7 mouse cellular contexts compared by ENCODE assay signal in genomic region chr4:41638828-41639213, GRCm38 (mm10). TPM values are rescaled to one million over a fixed set of nuclear protein-coding genes. Genes with fewer than 3 reads are reported as not detected.
DNase-seq lines count a peak whose midpoint lies in the region; ATAC-seq and TF ChIP-seq lines count a peak whose summit lies in the region.

No protein-coding gene starts in this region.

- DNase-seq in liver, adult 2 months (ENCODE audit: extremely low read depth, low read depth, low spot score) = no peak
- DNase-seq in forebrain, embryonic 10.5 days (ENCODE audit: extremely low spot score, low spot score) = no peak
- DNase-seq in thymus, postnatal 10 days (ENCODE audit: low spot score in 2 of 2) = no peak
- no peak for DNase-seq in adrenal gland, adult 2 months

- peak overlapping the region; percentile 23; the same call in 1 of the 2 replicates for H3K9ac ChIP-seq in liver, adult 2 months (ENCODE audit: low read depth, low read length)
- no peak overlapping the region for H3K9ac ChIP-seq in liver, embryonic 12.5 days
- H3K9ac ChIP-seq in intestine, embryonic 16.5 days (ENCODE audit: low read depth, low read length) = peak overlapping the region; percentile 74; the same call in 1 of the 2 replicates
- H3K9ac ChIP-seq in stomach, embryonic 14.5 days (replicated peaks; ENCODE audit: low read depth, low read length) = no peak overlapping the region

- no peaks in the 10 kb centered on the region for H3K36me3 ChIP-seq in liver, adult 2 months (ENCODE audit: control insufficient read depth, insufficient read depth, low read length)
- H3K36me3 ChIP-seq in liver, embryonic 12.5 days = no peaks in the 10 kb centered on the region
- H3K36me3 ChIP-seq in forebrain, embryonic 10.5 days (replicated peaks) = peaks cover 19% of the 10 kb centered on the region
- H3K36me3 ChIP-seq in intestine, embryonic 16.5 days (ENCODE audit: control insufficient read depth, insufficient read depth, low read length) = no peaks in the 10 kb centered on the region
- no peaks in the 10 kb centered on the region for H3K36me3 ChIP-seq in stomach, embryonic 14.5 days (ENCODE audit: control insufficient read depth, insufficient read depth, low read length)

- H3K27ac ChIP-seq in liver, adult 2 months (replicated peaks; ENCODE audit: insufficient read depth, low read depth, low read length) = peak overlapping the region; percentile 7
- no peak overlapping the region for H3K27ac ChIP-seq in liver, embryonic 12.5 days
- H3K27ac ChIP-seq in forebrain, embryonic 10.5 days = peak overlapping the region; percentile 96
- H3K27ac ChIP-seq in intestine, embryonic 16.5 days (ENCODE audit: low read length) = no peak overlapping the region
- no peak overlapping the region for H3K27ac ChIP-seq in stomach, embryonic 14.5 days (ENCODE audit: low read length)

- H3K9me3 ChIP-seq in liver, embryonic 12.5 days (replicated peaks) = no peaks in the 10 kb centered on the region
- no peaks in the 10 kb centered on the region for H3K9me3 ChIP-seq in forebrain, embryonic 10.5 days
- no peaks in the 10 kb centered on the region for H3K9me3 ChIP-seq in intestine, embryonic 16.5 days (ENCODE audit: control insufficient read depth, low read length)
- H3K9me3 ChIP-seq in stomach, embryonic 14.5 days (ENCODE audit: control insufficient read depth, low read depth, low read length) = no peaks in the 10 kb centered on the region

- no peaks in the 10 kb centered on the region for H3K27me3 ChIP-seq in liver, adult 2 months (ENCODE audit: control insufficient read depth, insufficient read depth, low read length)
- peaks cover 54% of the 10 kb centered on the region for H3K27me3 ChIP-seq in liver, embryonic 12.5 days (replicated peaks)
- H3K27me3 ChIP-seq in forebrain, embryonic 10.5 days (ENCODE audit: poor library complexity, severe bottlenecking) = peaks cover 45% of the 10 kb centered on the region
- no peaks in the 10 kb centered on the region for H3K27me3 ChIP-seq in intestine, embryonic 16.5 days (replicated peaks; ENCODE audit: control insufficient read depth, insufficient read depth, low read length)
- no peaks in the 10 kb centered on the region for H3K27me3 ChIP-seq in stomach, embryonic 14.5 days (ENCODE audit: control insufficient read depth, insufficient read depth, low read length)

- H3K4me3 ChIP-seq in liver, adult 2 months (ENCODE audit: insufficient read depth, low read depth, low read length) = peak overlapping the region; percentile 17; the same call in 1 of the 2 replicates
- H3K4me3 ChIP-seq in liver, embryonic 12.5 days = no peak overlapping the region
- H3K4me3 ChIP-seq in forebrain, embryonic 10.5 days = peak overlapping the region; percentile 81; the same call in 1 of the 2 replicates
- 0 out of 2 replicates have a peak overlapping the region, but pooled peaks have one; percentile 60 for H3K4me3 ChIP-seq in intestine, embryonic 16.5 days (ENCODE audit: low read length)
- H3K4me3 ChIP-seq in stomach, embryonic 14.5 days (ENCODE audit: low read depth, low read length) = peak overlapping the region; percentile 47; the same call in 1 of the 2 replicates

- no peaks in the 10 kb centered on the region for H3K79me2 ChIP-seq in liver, adult 2 months (ENCODE audit: control insufficient read depth, insufficient read depth, low read length)

- 87% methylated on average over 6 of the region's 6 CpGs for WGBS in liver, adult 2 months
- WGBS in liver, embryonic 12.5 days (ENCODE audit: insufficient replicate concordance) = 73% methylated on average over 6 of the region's 6 CpGs
- WGBS in forebrain, embryonic 10.5 days = 80% methylated on average over 6 of the region's 6 CpGs
- 81% methylated on average over 6 of the region's 6 CpGs for WGBS in intestine, embryonic 16.5 days
- WGBS in stomach, embryonic 14.5 days = 88% methylated on average over 6 of the region's 6 CpGs

- H3K4me1 ChIP-seq in liver, adult 2 months (ENCODE audit: control insufficient read depth, insufficient read depth, low read length) = peaks cover 26% of the 10 kb centered on the region
- peaks cover 21% of the 10 kb centered on the region for H3K4me1 ChIP-seq in liver, embryonic 12.5 days
- H3K4me1 ChIP-seq in forebrain, embryonic 10.5 days = peaks cover 65% of the 10 kb centered on the region
- H3K4me1 ChIP-seq in intestine, embryonic 16.5 days (ENCODE audit: control insufficient read depth, insufficient read depth, low read length) = peaks cover 15% of the 10 kb centered on the region
- peaks cover 20% of the 10 kb centered on the region; the same call in 1 of the 2 replicates for H3K4me1 ChIP-seq in stomach, embryonic 14.5 days (ENCODE audit: control insufficient read depth, insufficient read depth, low read length)

- TF ChIP-seq POLR2A in liver, adult 2 months (IDR thresholded peaks at IDR 0.05; ENCODE audit: extremely low read depth, insufficient read depth, low read length) = no peak

- no peak for ATAC-seq in liver, embryonic 12.5 days
- no peak for ATAC-seq in intestine, embryonic 16.5 days
- no peak for ATAC-seq in stomach, embryonic 14.5 days (ENCODE audit: insufficient number of reproducible peaks, insufficient read depth, low FRiP score, low read depth)

- TF ChIP-seq CTCF in liver, adult 2 months (IDR thresholded peaks at IDR 0.05; ENCODE audit: low read depth, low read length) = no peak

- H3K4me2 ChIP-seq in liver, embryonic 12.5 days = no peak overlapping the region
- H3K4me2 ChIP-seq in intestine, embryonic 16.5 days (ENCODE audit: low read depth, low read length) = no peak overlapping the region; the same call in 1 of the 2 replicates
- H3K4me2 ChIP-seq in stomach, embryonic 14.5 days (replicated peaks; ENCODE audit: low read depth, low read length) = peak overlapping the region; percentile 82

RNA-seq across cellular contexts. Expression of gene Enho, which starts 1.3 kb away (rescaled TPM):
- 26.4 and 42.8 TPM in 2 replicates for total RNA-seq in liver, adult 2 months (2014; rRNA removed)
- polyA plus RNA-seq in liver, adult 2 months (2012; rRNA removed) = 51.1 and 114 TPM in 2 replicates
- polyA plus RNA-seq in liver, embryonic 12.5 days (2016; fragmentation: Nextera tagmentation; extraction: Ambion mirVana) = 1.1 and 1.5 TPM in 2 replicates
- polyA plus RNA-seq in forebrain, embryonic 10.5 days (2016; fragmentation: Nextera tagmentation; extraction: Ambion mirVana) = 19.7 and 21.3 TPM in 2 replicates
- 7.6 and 8.7 TPM in 2 replicates for polyA plus RNA-seq in intestine, embryonic 16.5 days (2015; fragmentation: Nextera tagmentation; extraction: Ambion mirVana)
- polyA plus RNA-seq in stomach, embryonic 14.5 days (2014; fragmentation: Nextera tagmentation; extraction: Ambion mirVana) = 30.7 and 30.9 TPM in 2 replicates
- total RNA-seq in adrenal gland, adult 2 months (2021) = 1 to 10 TPM; 2.9 to 4.6 TPM
- 13.2 and 20.9 TPM in 2 replicates for polyA plus RNA-seq in adrenal gland, adult 2 months (2012; rRNA removed)

RNA-seq across cellular contexts. Expression of gene Cntfr, which starts 58.1 kb away (rescaled TPM):
- total RNA-seq in liver, adult 2 months (2014; rRNA removed) = 0.74 and 0.87 TPM in 2 replicates
- 1.8 and 2.3 TPM in 2 replicates for polyA plus RNA-seq in liver, adult 2 months (2012; rRNA removed)
- 1.4 and 1.7 TPM in 2 replicates for polyA plus RNA-seq in liver, embryonic 12.5 days (2016; fragmentation: Nextera tagmentation; extraction: Ambion mirVana)
- 19.4 and 21.9 TPM in 2 replicates for polyA plus RNA-seq in forebrain, embryonic 10.5 days (2016; fragmentation: Nextera tagmentation; extraction: Ambion mirVana)
- 5.5 and 5.6 TPM in 2 replicates for polyA plus RNA-seq in intestine, embryonic 16.5 days (2015; fragmentation: Nextera tagmentation; extraction: Ambion mirVana)
- 9.3 and 11.3 TPM in 2 replicates for polyA plus RNA-seq in stomach, embryonic 14.5 days (2014; fragmentation: Nextera tagmentation; extraction: Ambion mirVana)
- total RNA-seq in adrenal gland, adult 2 months (2021) = 10 to 100 TPM; 37.6 to 62.3 TPM
- polyA plus RNA-seq in adrenal gland, adult 2 months (2012; rRNA removed) = 70.6 and 72.3 TPM in 2 replicates

Comparison
In these comparisons a context has a peak if more than half of its experiments do, and no peak if none do; other contexts are left out.
1. H3K27ac ChIP-seq: peak in liver, adult 2 months (single experiment) and forebrain, embryonic 10.5 days (single experiment); none in liver, embryonic 12.5 days (single experiment), intestine, embryonic 16.5 days (single experiment) and stomach, embryonic 14.5 days (single experiment).
2. H3K9ac ChIP-seq: peak in liver, adult 2 months (single experiment) and intestine, embryonic 16.5 days (single experiment); none in liver, embryonic 12.5 days (single experiment) and stomach, embryonic 14.5 days (single experiment).